30 mouse cellular contexts compared by ENCODE assay signal in the genomic region with DNA sequence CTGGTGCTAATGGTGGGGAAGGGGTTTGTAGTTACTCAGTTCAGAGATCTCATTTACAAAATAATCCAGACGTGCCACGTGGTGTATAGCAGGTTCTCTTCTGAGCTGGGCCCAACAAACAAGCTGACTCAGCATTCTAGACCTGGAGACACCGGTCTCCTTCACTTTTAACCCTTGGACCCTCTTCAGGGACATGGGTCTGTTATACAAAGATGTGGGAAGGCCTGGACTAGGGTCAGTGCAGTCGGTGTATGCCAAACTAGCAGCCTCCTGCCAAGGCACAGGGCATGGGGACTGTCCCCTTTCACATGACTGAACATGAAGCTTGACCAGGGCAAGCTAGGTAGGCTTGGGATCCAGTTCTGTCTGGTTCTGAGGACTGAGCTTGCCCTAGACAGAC. TPM values are rescaled to one million over a fixed set of nuclear protein-coding genes. Genes with fewer than 3 reads are reported as not detected.
DNase-seq lines count a peak whose midpoint lies in the region; ATAC-seq and TF ChIP-seq lines count a peak whose summit lies in the region.
"Had no signal": no experiment of that assay in that cellular context is flagged by ENCODE, and none has a peak within 500 bp of the region (broad histone marks: within the 10 kb centered on the region; RNA-seq: fewer than 3 reads in every experiment).

No protein-coding gene starts in this region.

- no peaks in the 10 kb centered on the region for H3K36me3 ChIP-seq in kidney, adult 2 months (ENCODE audit: control insufficient read depth, insufficient read depth, low read length)
- H3K36me3 ChIP-seq in kidney, embryonic 16.5 days (ENCODE audit: insufficient read depth, low read length) = no peaks in the 10 kb centered on the region
- no peaks in the 10 kb centered on the region for H3K36me3 ChIP-seq in kidney, embryonic 15.5 days
- H3K36me3 ChIP-seq: G1E; heart, embryonic 12.5 days; limb, embryonic 13.5 days; neural tube, embryonic 12.5 days had no signal

- H3K27ac ChIP-seq in kidney, adult 2 months (ENCODE audit: insufficient read depth, low read depth, low read length) = peak overlapping the region; percentile 26; the same call in 1 of the 2 replicates
- no peak overlapping the region for H3K27ac ChIP-seq in kidney, embryonic 16.5 days (ENCODE audit: low read length)
- no peak overlapping the region for H3K27ac ChIP-seq in kidney, embryonic 15.5 days
- H3K27ac ChIP-seq: hindbrain, embryonic 14.5 days; limb, embryonic 13.5 days; neural tube, embryonic 12.5 days had no signal

- in situ Hi-C loops in Patski (cut with MboI; ENCODE audit: low pct_unique_long_range_greater_than_20kb) = no loop called here

- POLR2A ChIA-PET in Patski (lab: Charles Lee) = no interaction called here

- 32% methylated on average over 4 of the region's 4 CpGs for WGBS in kidney, adult 2 months
- 63% methylated on average over 4 of the region's 4 CpGs for WGBS in kidney, embryonic 16.5 days
- WGBS in kidney, embryonic 15.5 days = 59% methylated on average over 4 of the region's 4 CpGs

- H3K9ac ChIP-seq in kidney, embryonic 16.5 days (replicated peaks; ENCODE audit: low read length) = no peak overlapping the region
- no peak overlapping the region for H3K9ac ChIP-seq in kidney, embryonic 15.5 days
- H3K9ac ChIP-seq: heart, embryonic 12.5 days; hindbrain, embryonic 14.5 days; limb, embryonic 13.5 days; neural tube, embryonic 12.5 days had no signal

- no peak for TF ChIP-seq POLR2A in kidney, adult 2 months (IDR thresholded peaks at IDR 0.05; ENCODE audit: low read depth, low read length)

- CTCF ChIA-PET in Patski (lab: Charles Lee) = interaction anchor here (1.1 to 1.4 kb wide), 4 partner anchors 9 to 118 kb away, joined by 3 to 4 read pairs (median 4); no protein-coding TSS in a partner anchor

- no peaks in the 10 kb centered on the region for H3K9me3 ChIP-seq in kidney, embryonic 16.5 days (ENCODE audit: low read length)
- no peaks in the 10 kb centered on the region for H3K9me3 ChIP-seq in kidney, embryonic 15.5 days (replicated peaks)
- H3K9me3 ChIP-seq: G1E; neural tube, embryonic 12.5 days had no signal

- H3K27me3 ChIP-seq in kidney, adult 2 months (replicated peaks; ENCODE audit: control insufficient read depth, insufficient read depth, low read length) = no peaks in the 10 kb centered on the region
- H3K27me3 ChIP-seq in kidney, embryonic 16.5 days (ENCODE audit: insufficient read depth, low read length) = 0 out of 2 replicates have a peak, but pooled peaks cover 8% of the 10 kb centered on the region
- H3K27me3 ChIP-seq in Patski = no peaks in the 10 kb centered on the region
- peaks cover 45% of the 10 kb centered on the region for H3K27me3 ChIP-seq in kidney, embryonic 15.5 days

- ATAC-seq in kidney, embryonic 16.5 days (ENCODE audit: low FRiP score, low TSS enrichment) = no peak
- peak; percentile 13 for ATAC-seq in Patski
- ATAC-seq in kidney, embryonic 15.5 days (replicated peaks; ENCODE audit: low FRiP score) = 0 out of 2 replicates have a peak, but pooled peaks have one; percentile 36
- ATAC-seq: forebrain, embryonic 14.5 days; intestine, postnatal 0 days had no signal

- peak; percentile 93 for DNase-seq in kidney, adult 2 months
- DNase-seq in Patski (ENCODE audit: low read depth, low spot score) = no peak
- DNase-seq in kidney, postnatal 36 days = peak; percentile 75 to 90
- DNase-seq in spleen, postnatal 36 days (ENCODE audit: low spot score in 2 of 2) = no peak
- DNase-seq in lung, adult 18-20 months = no peak
- DNase-seq: adrenal gland, adult 2 months; adrenal gland, postnatal 36 days; B cell, adult 2 months; cerebellum, adult 18-20 months; cerebellum, postnatal 25 days; gastrocnemius, postnatal 25 days; heart, adult 11 months; layer of hippocampus, postnatal 36 days; lung, postnatal 36 days; thymus, postnatal 4 days had no signal

- no peak overlapping the region for H3K4me2 ChIP-seq in kidney, embryonic 16.5 days (replicated peaks; ENCODE audit: low read depth, low read length)
- no peak overlapping the region for H3K4me2 ChIP-seq in kidney, embryonic 15.5 days
- H3K4me2 ChIP-seq: heart, embryonic 12.5 days; hindbrain, embryonic 14.5 days; limb, embryonic 13.5 days; liver, embryonic 11.5 days; midbrain, embryonic 11.5 days; neural tube, embryonic 12.5 days had no signal

- TF ChIP-seq CTCF in kidney, adult 2 months (conservative IDR thresholded peaks at IDR 0.05; ENCODE audit: insufficient read depth, insufficient read length, low read depth, low read length) = no peak
- no peak for TF ChIP-seq CTCF in Patski (IDR thresholded peaks at IDR 0.05)

- H3K4me1 ChIP-seq in kidney, adult 2 months (ENCODE audit: control insufficient read depth, insufficient read depth, low read length) = peaks cover 12% of the 10 kb centered on the region
- H3K4me1 ChIP-seq in kidney, embryonic 16.5 days (ENCODE audit: insufficient read depth, low read length) = peaks cover 9% of the 10 kb centered on the region
- H3K4me1 ChIP-seq in kidney, embryonic 15.5 days = peaks cover 16% of the 10 kb centered on the region

- no peak overlapping the region for H3K4me3 ChIP-seq in kidney, adult 2 months (ENCODE audit: insufficient read depth, low read depth, low read length)
- no peak overlapping the region for H3K4me3 ChIP-seq in kidney, embryonic 16.5 days (ENCODE audit: low read length)
- no peak overlapping the region for H3K4me3 ChIP-seq in kidney, embryonic 15.5 days (replicated peaks)
- H3K4me3 ChIP-seq: heart, embryonic 12.5 days; limb, embryonic 13.5 days; myocyte; neural tube, embryonic 12.5 days had no signal

RNA-seq across cellular contexts. Expression of a gene that starts 26.9 kb away (rescaled TPM):
- 33.3 and 38.6 TPM in 2 replicates for polyA plus RNA-seq in kidney, adult 2 months (2012; rRNA removed)
- polyA plus RNA-seq in kidney, embryonic 16.5 days (2015; fragmentation: Nextera tagmentation; extraction: Ambion mirVana) = 118 and 126 TPM in 2 replicates
- polyA plus RNA-seq in Patski (2021) = 96.9 TPM
- 130 and 138 TPM in 2 replicates for polyA plus RNA-seq in kidney, embryonic 15.5 days (2015; fragmentation: Nextera tagmentation; extraction: Ambion mirVana)

RNA-seq across cellular contexts. Expression of a gene that starts 34.3 kb away (rescaled TPM):
- polyA plus RNA-seq in kidney, adult 2 months (2012; rRNA removed) = 0.03 TPM in 1 of 2 replicates, not detected in the other
- not detected in 2 replicates for polyA plus RNA-seq in kidney, embryonic 16.5 days (2015; fragmentation: Nextera tagmentation; extraction: Ambion mirVana)
- not detected for polyA plus RNA-seq in Patski (2021)
- polyA plus RNA-seq in kidney, embryonic 15.5 days (2015; fragmentation: Nextera tagmentation; extraction: Ambion mirVana) = not detected in 2 replicates
- polyA plus RNA-seq: adrenal gland, adult 2 months; G1E; heart, embryonic 12.5 days; heart, postnatal 0 days; limb, embryonic 13.5 days; lung, embryonic 16.5 days; myocyte; thymus, postnatal 0 days had no signal

RNA-seq across cellular contexts. Expression of a gene that starts 53.7 kb away (rescaled TPM):
- polyA plus RNA-seq in kidney, adult 2 months (2012; rRNA removed) = 3,960 and 3,968 TPM in 2 replicates
- 840 and 906 TPM in 2 replicates for polyA plus RNA-seq in kidney, embryonic 16.5 days (2015; fragmentation: Nextera tagmentation; extraction: Ambion mirVana)
- 535 TPM for polyA plus RNA-seq in Patski (2021)
- polyA plus RNA-seq in kidney, embryonic 15.5 days (2015; fragmentation: Nextera tagmentation; extraction: Ambion mirVana) = 790 and 798 TPM in 2 replicates

Comparison
In these comparisons a context has a peak if more than half of its experiments do, and no peak if none do; other contexts are left out.
1. DNase-seq: peak in kidney, adult 2 months (single experiment) and kidney, postnatal 36 days (2 of 2); none in Patski (single experiment), spleen, postnatal 36 days (0 of 2) and lung, adult 18-20 months (0 of 2).